Mouse (Mus musculus): ENCODE measurements around the gene Mroh9.
A peak's percentile ranks its signal among the peaks of the same experiment; 100 is the strongest.

Mroh9 gene

DNA sequence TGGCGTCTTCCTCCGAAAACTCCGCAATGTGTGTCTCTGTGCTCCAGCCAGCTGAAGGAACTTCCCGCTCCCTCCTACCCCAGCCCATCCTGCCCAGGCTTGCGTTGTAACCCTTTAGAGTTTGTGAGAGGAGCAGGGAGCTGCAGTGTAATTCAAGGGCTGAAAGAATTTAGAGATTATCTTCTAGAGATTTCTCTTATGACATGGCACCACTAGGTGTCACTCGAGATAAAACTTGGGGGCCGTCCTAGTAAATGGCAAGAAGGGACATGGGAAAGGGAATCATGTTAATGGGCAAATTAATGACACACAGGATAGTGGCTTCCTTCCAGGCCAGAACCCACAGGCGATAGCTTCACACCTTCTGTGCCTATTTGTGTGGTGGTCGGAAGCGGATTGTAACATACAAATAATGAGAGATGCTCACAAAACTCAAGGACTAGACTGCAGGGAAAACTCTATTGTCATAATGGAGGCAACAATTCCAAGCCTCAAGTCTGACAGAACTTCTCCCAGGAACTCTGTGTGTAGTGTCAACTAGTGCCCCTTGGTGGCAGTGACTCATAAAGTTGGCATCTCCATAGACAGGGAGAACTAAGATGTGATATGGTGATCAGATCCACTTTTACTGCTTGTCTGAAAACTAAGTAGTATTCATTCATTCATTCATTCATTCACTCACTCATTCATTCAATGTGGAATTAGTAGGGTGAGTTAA, 6.1 kb upstream of the Mroh9 start:
- no peaks in the 10 kb centered on the region for H3K4me1 ChIP-seq (replicated peaks; ENCODE audit: low read depth, low read length)
- H3K36me3 ChIP-seq (ENCODE audit: insufficient read depth, low read length): no peaks in the 10 kb centered on the region
- TF ChIP-seq POU5F1 (IDR thresholded peaks at IDR 0.05; ENCODE audit: borderline replicate concordance, low read length) (no peak), CTCF (conservative IDR thresholded peaks at IDR 0.05; ENCODE audit: low read length) (peak; percentile 24; the same call in 1 of the 2 replicates)
- H3K4me3 ChIP-seq (replicated peaks; ENCODE audit: low read length): no peak overlapping the region
- no peaks in the 10 kb centered on the region for H3K9me3 ChIP-seq (ENCODE audit: low read length)
- no peaks in the 10 kb centered on the region for H3K27me3 ChIP-seq (ENCODE audit: insufficient read depth, low read length)

DNA sequence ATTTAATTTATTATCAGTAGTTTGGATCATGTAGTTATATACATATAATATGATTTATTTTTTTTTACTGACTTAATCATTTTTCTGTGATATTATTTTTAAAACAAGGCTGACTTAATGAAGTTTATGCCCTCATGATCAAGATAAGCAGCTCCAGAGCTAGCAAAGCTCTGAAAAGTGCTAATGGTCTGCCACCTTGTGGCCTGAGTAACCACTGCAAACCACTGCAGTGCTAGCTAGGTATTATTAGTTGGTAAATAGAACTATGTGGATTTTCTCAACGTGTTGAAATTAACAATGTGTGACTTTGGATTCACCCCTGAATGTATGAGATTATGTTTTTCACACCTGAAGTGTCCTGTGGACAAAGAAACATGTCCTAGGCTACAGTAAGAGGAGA, 15.0 kb downstream of the Mroh9 start:
- Histone ChIP-seq H3K4me1 (replicated peaks; ENCODE audit: low read depth, low read length) (no peaks in the 10 kb centered on the region), H3K27me3 (ENCODE audit: insufficient read depth, low read length) (no peaks in the 10 kb centered on the region), H3K9me3 (ENCODE audit: low read length) (no peaks in the 10 kb centered on the region), H3K36me3 (ENCODE audit: insufficient read depth, low read length) (no peaks in the 10 kb centered on the region), H3K4me3 (replicated peaks; ENCODE audit: low read length) (no peak overlapping the region)
- TF ChIP-seq NANOG (IDR thresholded peaks at IDR 0.05; ENCODE audit: borderline replicate concordance, low read length) (no peak), CTCF (conservative IDR thresholded peaks at IDR 0.05; ENCODE audit: low read length) (peak; percentile 78)

DNA sequence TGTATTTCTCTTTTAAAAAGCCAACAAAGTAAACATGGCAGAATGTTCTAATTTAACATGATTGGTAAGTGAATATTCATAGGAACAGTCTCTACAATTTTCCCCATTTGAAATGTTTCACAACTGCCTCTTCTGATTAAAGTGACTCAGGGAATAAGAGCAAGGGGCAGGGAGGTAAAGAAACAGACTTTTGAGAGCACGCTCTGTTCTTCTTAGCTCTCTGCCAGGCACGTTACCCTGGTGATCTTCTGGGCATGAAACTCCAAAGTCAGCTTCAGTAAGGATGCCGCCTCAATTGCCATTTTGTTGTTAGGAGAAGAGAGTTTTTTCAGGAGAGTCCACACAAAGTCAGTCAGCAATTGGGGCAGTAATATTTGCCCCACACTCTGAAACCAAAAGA, 25.1 kb downstream of the Mroh9 start:
- no peaks in the 10 kb centered on the region for H3K36me3 ChIP-seq (ENCODE audit: insufficient read depth, low read length)
- no peak overlapping the region for H3K4me3 ChIP-seq (replicated peaks; ENCODE audit: low read length)
- H3K27me3 ChIP-seq (ENCODE audit: insufficient read depth, low read length): no peaks in the 10 kb centered on the region
- no peaks in the 10 kb centered on the region for H3K4me1 ChIP-seq (replicated peaks; ENCODE audit: low read depth, low read length)
- H3K9me3 ChIP-seq (ENCODE audit: low read length): no peaks in the 10 kb centered on the region
- TF ChIP-seq POU5F1 (IDR thresholded peaks at IDR 0.05; ENCODE audit: borderline replicate concordance, low read length): no peak
- no peak for TF ChIP-seq NANOG (IDR thresholded peaks at IDR 0.05; ENCODE audit: borderline replicate concordance, low read length)
- no peak for TF ChIP-seq CTCF (conservative IDR thresholded peaks at IDR 0.05; ENCODE audit: low read length)

DNA sequence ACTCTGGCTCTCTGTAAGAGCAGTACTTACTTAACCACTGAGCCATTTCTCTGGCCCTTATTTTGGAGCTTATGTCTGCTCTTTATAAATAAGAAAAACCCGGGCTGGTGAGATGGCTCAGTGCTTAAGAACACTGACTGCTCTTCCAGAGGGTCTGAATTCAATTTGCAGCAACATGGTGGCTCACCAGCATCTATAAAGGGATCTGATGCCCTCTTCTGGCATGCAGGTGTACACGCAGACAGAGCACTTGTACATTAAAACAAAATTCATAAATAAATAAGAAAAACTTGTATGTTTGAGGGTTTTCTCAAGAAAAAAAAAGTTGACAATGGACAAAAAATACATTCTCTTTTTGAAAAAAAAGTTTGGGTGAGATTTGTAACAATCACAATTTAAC, 28.1 kb downstream of the Mroh9 start:
- H3K36me3 ChIP-seq (ENCODE audit: insufficient read depth, low read length): no peaks in the 10 kb centered on the region
- TF ChIP-seq NANOG (IDR thresholded peaks at IDR 0.05; ENCODE audit: borderline replicate concordance, low read length) (no peak), POU5F1 (IDR thresholded peaks at IDR 0.05; ENCODE audit: borderline replicate concordance, low read length) (no peak), CTCF (conservative IDR thresholded peaks at IDR 0.05; ENCODE audit: low read length) (peak; percentile 37)
- no peaks in the 10 kb centered on the region for H3K27me3 ChIP-seq (ENCODE audit: insufficient read depth, low read length)
- no peaks in the 10 kb centered on the region for H3K9me3 ChIP-seq (ENCODE audit: low read length)
- no peak overlapping the region for H3K4me3 ChIP-seq (replicated peaks; ENCODE audit: low read length)
- no peaks in the 10 kb centered on the region for H3K4me1 ChIP-seq (replicated peaks; ENCODE audit: low read depth, low read length)

DNA sequence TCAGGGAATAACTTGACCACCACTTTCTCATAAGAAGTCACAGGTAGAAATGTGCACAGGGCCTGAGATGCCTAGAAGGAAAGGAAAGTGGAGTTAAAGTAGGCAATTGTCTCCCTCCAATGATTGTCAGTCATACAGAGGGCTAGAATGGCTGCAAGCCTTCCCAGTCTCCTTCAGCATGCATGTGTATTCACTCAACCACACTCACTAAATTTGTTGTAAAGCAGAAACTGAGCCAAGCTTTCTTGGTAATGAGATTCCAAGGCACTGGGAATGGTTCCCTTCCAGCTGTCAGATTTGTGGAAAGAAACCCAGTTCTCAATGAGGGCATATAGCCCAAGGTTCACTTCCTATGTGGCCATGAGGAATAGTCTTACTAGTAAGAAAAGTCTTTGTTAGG, 29.8 kb downstream of the Mroh9 start:
- no peak overlapping the region for H3K4me3 ChIP-seq (replicated peaks; ENCODE audit: low read length)
- H3K4me1 ChIP-seq (replicated peaks; ENCODE audit: low read depth, low read length): no peaks in the 10 kb centered on the region
- H3K36me3 ChIP-seq (ENCODE audit: insufficient read depth, low read length): no peaks in the 10 kb centered on the region
- H3K9me3 ChIP-seq (ENCODE audit: low read length): no peaks in the 10 kb centered on the region
- TF ChIP-seq CTCF (conservative IDR thresholded peaks at IDR 0.05; ENCODE audit: low read length) (no peak), POU5F1 (IDR thresholded peaks at IDR 0.05; ENCODE audit: borderline replicate concordance, low read length) (no peak), NANOG (IDR thresholded peaks at IDR 0.05; ENCODE audit: borderline replicate concordance, low read length) (no peak)
- no peaks in the 10 kb centered on the region for H3K27me3 ChIP-seq (ENCODE audit: insufficient read depth, low read length)

DNA sequence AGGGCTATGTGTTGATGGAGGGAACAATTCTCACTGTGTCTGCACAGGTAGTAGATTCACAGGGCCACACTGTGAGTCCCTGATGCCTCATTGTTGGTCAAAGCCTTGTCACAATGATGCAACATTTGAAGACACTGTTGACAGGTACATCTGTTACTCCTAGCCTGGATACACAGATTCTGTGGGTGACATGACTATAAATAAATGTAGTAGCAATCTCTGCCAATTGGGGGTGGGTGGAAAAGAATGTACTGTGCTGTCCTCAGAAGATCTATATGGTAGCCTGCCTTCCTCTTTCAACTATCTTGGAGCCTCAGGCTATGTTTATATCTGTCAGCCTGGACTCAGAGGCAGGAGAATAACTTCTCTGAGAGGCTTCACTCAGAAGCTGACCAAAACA, 62.4 kb downstream of the Mroh9 start:
- no peaks in the 10 kb centered on the region for H3K4me1 ChIP-seq (replicated peaks; ENCODE audit: low read depth, low read length)
- no peak for TF ChIP-seq NANOG (IDR thresholded peaks at IDR 0.05; ENCODE audit: borderline replicate concordance, low read length)
- TF ChIP-seq POU5F1 (IDR thresholded peaks at IDR 0.05; ENCODE audit: borderline replicate concordance, low read length): no peak
- no peak for TF ChIP-seq CTCF (conservative IDR thresholded peaks at IDR 0.05; ENCODE audit: low read length)
- H3K27me3 ChIP-seq (ENCODE audit: insufficient read depth, low read length): no peaks in the 10 kb centered on the region
- no peaks in the 10 kb centered on the region for H3K9me3 ChIP-seq (ENCODE audit: low read length)
- no peak overlapping the region for H3K4me3 ChIP-seq (replicated peaks; ENCODE audit: low read length)
- H3K36me3 ChIP-seq (ENCODE audit: insufficient read depth, low read length): no peaks in the 10 kb centered on the region

DNA sequence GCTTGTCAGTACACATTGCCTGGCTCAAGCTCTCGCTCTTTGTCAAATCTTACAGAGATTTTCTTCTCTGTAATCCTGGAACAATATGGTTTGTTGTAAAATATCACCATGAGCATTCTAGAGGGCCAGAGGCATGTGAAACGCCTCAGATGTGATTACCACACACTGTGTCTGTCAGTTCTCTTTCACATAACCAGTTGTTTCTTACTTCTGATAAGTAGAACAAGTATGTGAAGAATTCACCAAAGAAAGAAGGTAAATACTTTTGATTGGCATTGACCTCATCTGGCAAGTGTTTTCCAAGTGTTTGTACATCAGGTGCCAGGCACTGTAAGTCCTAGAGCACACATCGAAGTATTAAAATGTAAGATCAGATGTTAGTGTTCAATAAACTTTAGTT, 76.2 kb downstream of the Mroh9 start:
- H3K9me3 ChIP-seq (ENCODE audit: low read length): no peaks in the 10 kb centered on the region
- H3K4me1 ChIP-seq (replicated peaks; ENCODE audit: low read depth, low read length): no peaks in the 10 kb centered on the region
- TF ChIP-seq POU5F1 (IDR thresholded peaks at IDR 0.05; ENCODE audit: borderline replicate concordance, low read length) (no peak), CTCF (conservative IDR thresholded peaks at IDR 0.05; ENCODE audit: low read length) (no peak), NANOG (IDR thresholded peaks at IDR 0.05; ENCODE audit: borderline replicate concordance, low read length) (no peak)
- no peak overlapping the region for H3K4me3 ChIP-seq (replicated peaks; ENCODE audit: low read length)
- no peaks in the 10 kb centered on the region for H3K36me3 ChIP-seq (ENCODE audit: insufficient read depth, low read length)
- no peaks in the 10 kb centered on the region for H3K27me3 ChIP-seq (ENCODE audit: insufficient read depth, low read length)

DNA sequence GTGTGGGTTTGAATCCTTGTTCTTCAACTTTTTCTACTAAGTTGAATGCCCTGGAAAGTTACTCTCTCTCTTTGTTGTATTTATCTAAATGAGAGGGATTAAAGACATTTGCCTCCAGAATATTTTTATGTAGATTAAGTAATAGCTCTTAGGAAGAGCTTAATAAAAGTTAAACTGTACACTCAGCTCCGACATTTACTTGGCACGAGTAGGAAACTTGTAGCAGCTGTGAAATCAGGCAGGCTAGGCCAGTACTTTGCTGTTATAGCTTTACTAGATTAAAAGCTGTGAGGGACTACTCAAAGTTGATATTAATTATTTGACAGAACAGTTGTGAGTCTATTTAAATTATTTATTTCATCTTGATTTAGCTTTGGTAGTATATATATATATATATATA, 82.0 kb downstream of the Mroh9 start:
- no peak overlapping the region for H3K4me3 ChIP-seq (replicated peaks; ENCODE audit: low read length)
- TF ChIP-seq POU5F1 (IDR thresholded peaks at IDR 0.05; ENCODE audit: borderline replicate concordance, low read length): no peak
- no peak for TF ChIP-seq NANOG (IDR thresholded peaks at IDR 0.05; ENCODE audit: borderline replicate concordance, low read length)
- no peak for TF ChIP-seq CTCF (conservative IDR thresholded peaks at IDR 0.05; ENCODE audit: low read length)
- H3K9me3 ChIP-seq (ENCODE audit: low read length): no peaks in the 10 kb centered on the region
- no peaks in the 10 kb centered on the region for H3K27me3 ChIP-seq (ENCODE audit: insufficient read depth, low read length)
- no peaks in the 10 kb centered on the region for H3K4me1 ChIP-seq (replicated peaks; ENCODE audit: low read depth, low read length)
- H3K36me3 ChIP-seq (ENCODE audit: insufficient read depth, low read length): no peaks in the 10 kb centered on the region

DNA sequence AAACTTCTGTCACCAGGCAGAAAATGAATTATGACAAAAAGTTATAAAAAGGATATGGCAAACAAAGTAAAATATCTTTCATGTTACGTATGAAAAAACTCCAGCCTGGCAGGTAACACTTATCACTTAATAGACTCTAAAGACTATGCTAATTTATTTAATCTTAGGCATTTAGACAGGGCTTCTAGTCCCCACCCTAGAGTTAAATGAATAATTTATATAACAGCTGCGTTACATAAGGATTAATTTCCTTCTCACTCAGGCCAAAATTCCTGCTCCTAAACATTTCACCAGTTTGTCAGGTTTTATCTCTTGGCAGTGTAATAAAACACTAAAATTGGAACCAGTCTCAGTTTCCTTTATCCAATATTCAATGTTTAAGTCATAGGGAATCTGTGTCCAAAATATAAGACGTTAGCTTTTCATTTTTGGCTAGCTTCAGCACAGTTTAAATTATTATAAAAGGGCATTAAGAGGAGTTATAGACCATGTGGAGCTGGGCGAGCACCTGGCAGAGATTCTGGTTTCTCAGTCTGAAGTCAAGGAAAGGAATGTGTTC, 84.1 kb downstream of the Mroh9 start:
- Histone ChIP-seq H3K27me3 (ENCODE audit: insufficient read depth, low read length) (no peaks in the 10 kb centered on the region), H3K4me1 (replicated peaks; ENCODE audit: low read depth, low read length) (no peaks in the 10 kb centered on the region), H3K4me3 (replicated peaks; ENCODE audit: low read length) (no peak overlapping the region), H3K9me3 (ENCODE audit: low read length) (no peaks in the 10 kb centered on the region), H3K36me3 (ENCODE audit: insufficient read depth, low read length) (no peaks in the 10 kb centered on the region)
- no peak for TF ChIP-seq NANOG (IDR thresholded peaks at IDR 0.05; ENCODE audit: borderline replicate concordance, low read length)
- no peak for TF ChIP-seq CTCF (conservative IDR thresholded peaks at IDR 0.05; ENCODE audit: low read length)
- TF ChIP-seq POU5F1 (IDR thresholded peaks at IDR 0.05; ENCODE audit: borderline replicate concordance, low read length): no peak
